Mouse (Mus musculus) mouse trophoblast stem cell (cell line): ENCODE data around the gene Trhr2.

Experiments used
- in situ Hi-C, 2 experiments: fragments of 300-500 bp; cut with MseI, MboI; formaldehyde crosslinking; loops; 2 replicates in 1 of 2; 3 replicates in 1 of 2; pipeline ENCODE4 v1.15.1; 2025

The Trhr2 gene

GRCm38 (mm10) chr8:122332753-122333506 lies 27.6 kb downstream of the Trhr2 start:
- in situ Hi-C loops, result loop anchor here in 1 of 2 experiments (5.0 kb wide), 1 partner anchor 61 kb away; no protein-coding TSS in a partner anchor

- in situ Hi-C loops, result loop anchor here in 1 of 2 experiments (5.0 kb wide), 1 partner anchor 59 kb away; no protein-coding TSS in a partner anchor
Measured at GRCm38 (mm10) chr8:122331134-122331523, 29.4 kb downstream of the Trhr2 start.

DNA sequence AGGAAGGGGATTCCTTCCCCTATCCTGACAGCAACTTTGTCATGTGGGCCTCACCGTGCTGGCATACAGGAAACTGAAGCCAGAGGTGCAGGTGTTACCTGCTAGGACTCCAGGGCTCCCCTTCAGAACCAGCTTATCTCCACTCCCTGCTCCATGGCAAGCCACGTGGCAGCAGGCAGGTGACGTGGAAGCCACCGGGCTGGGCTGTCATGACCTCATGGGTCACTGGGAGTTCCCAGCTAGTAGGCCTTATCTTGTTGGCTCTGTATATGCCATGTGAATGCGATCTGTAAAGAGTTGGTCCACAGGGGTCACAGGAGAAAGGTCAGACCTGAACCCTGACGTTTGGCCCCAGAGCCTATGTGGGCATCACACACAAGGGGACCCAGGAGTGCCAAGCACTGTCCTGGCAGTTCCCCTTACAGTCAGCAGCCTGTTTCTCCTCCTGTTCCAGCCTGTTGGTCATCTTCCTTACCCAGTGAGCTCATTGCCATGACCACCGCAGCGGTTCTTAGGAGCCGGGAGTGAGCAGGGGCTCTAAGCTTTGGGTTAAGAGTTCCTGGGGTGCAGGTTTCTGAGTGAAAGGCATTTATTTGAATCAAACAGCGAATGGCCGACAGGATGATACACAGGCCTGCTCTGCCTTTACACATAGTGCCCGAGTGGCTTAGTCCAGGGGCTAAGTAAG lies 30.0 kb downstream of the Trhr2 start:
- in situ Hi-C loops, result loop anchor here in 1 of 2 experiments (5.0 kb wide), 1 partner anchor 58 kb away; no protein-coding TSS in a partner anchor

GRCm38 (mm10) chr8:122329553-122330239 lies 30.9 kb downstream of the Trhr2 start:
- in situ Hi-C loops, result loop anchor here in 1 of 2 experiments (5.0 kb wide), 1 partner anchor 57 kb away; no protein-coding TSS in a partner anchor

- in situ Hi-C loops, result no loop called here
Measured at GRCm38 (mm10) chr8:122329072-122329471, 31.5 kb downstream of the Trhr2 start.

GRCm38 (mm10) chr8:122326114-122326542 lies 34.4 kb downstream of the Trhr2 start:
- in situ Hi-C loops, result no loop called here

- in situ Hi-C loops, result no loop called here
Measured at GRCm38 (mm10) chr8:122325196-122325595, 35.4 kb downstream of the Trhr2 start.

- in situ Hi-C loops, result loop anchor here in 1 of 2 experiments (5.0 kb wide), 1 partner anchor 42 kb away; the partner anchor contains the start of gene Zfpm1
Measured at GRCm38 (mm10) chr8:122323951-122324402, 36.6 kb downstream of the Trhr2 start.

GRCm38 (mm10) chr8:122322792-122323191 lies 37.8 kb downstream of the Trhr2 start:
- in situ Hi-C loops, result loop anchor here in 1 of 2 experiments (5.0 kb wide), 1 partner anchor 40 kb away; the partner anchor contains the start of gene Zfpm1

- in situ Hi-C loops, result loop anchor here in 1 of 2 experiments (5.0 kb wide), 1 partner anchor 40 kb away; the partner anchor contains the start of gene Zfpm1
Measured at GRCm38 (mm10) chr8:122322126-122322525, 38.4 kb downstream of the Trhr2 start.

DNA sequence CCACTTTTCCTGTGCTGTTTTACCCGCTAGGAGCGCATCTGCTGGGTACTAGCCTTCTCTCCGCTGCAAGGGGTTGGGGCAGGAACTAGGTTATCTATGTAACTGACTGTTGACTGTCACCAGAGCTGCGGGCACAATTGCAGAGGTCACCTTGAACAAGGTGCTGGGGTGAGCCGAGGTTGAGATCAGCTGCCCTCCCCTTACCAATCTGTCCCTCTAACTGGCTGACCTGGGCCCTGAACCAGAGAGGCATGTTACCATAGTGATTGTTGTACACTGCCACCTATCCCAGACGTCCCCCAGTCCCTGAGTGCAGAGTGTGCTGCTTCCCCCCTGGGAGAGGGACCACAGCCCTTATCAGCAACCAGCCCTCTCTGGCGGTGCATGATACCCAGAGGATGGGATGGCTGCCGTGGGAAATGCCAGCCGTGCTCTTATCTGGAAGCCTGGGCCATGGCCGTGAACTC lies 39.1 kb downstream of the Trhr2 start:
- in situ Hi-C loops, result loop anchor here in 1 of 2 experiments (5.0 kb wide), 1 partner anchor 39 kb away; the partner anchor contains the start of gene Zfpm1

GRCm38 (mm10) chr8:122320541-122320940 lies 40.0 kb downstream of the Trhr2 start:
- in situ Hi-C loops, result loop anchor here in 1 of 2 experiments (5.0 kb wide), 1 partner anchor 38 kb away; the partner anchor contains the start of gene Zfpm1

- in situ Hi-C loops, result loop anchor here in 1 of 2 experiments (5.0 kb wide), 1 partner anchor 37 kb away; the partner anchor contains the start of gene Zfpm1
Measured at GRCm38 (mm10) chr8:122319708-122320075, 40.9 kb downstream of the Trhr2 start.

DNA sequence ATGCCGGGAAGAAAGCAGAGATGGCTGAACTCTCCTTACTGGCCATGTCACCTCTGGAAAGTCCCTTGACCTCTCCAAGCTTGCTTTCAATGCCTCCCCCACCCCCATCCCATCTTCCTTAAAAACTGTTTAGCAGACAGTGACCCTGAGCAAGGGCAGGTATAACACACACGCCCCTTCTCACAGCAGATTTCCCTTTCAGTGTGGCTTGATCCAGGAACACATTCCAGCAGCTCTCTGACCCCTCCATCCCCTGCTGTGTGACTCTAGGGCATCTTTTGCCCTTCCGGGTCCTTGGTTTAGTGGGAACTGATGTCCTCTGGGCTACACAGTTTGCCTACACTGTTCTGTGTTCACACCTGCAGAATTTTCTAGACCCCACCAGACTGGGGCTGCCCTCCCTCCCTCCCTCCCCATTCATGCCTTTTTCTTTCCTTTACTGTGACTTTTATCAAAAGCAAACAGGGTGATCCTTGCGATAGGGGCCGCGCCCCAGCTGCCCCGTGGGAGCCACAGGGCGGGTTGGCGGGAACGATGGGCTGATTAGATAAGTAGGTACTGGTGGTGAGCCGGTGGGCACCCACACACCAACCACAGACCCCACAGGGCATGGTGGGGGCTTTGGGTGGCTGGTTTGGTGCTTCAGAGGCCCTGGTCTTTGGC lies 41.4 kb downstream of the Trhr2 start:
- in situ Hi-C loops, result no loop called here

GRCm38 (mm10) chr8:122317918-122318475 lies 42.5 kb downstream of the Trhr2 start:
- in situ Hi-C loops, result no loop called here

GRCm38 (mm10) chr8:122316402-122316801 lies 44.1 kb downstream of the Trhr2 start:
- in situ Hi-C loops, result no loop called here

DNA sequence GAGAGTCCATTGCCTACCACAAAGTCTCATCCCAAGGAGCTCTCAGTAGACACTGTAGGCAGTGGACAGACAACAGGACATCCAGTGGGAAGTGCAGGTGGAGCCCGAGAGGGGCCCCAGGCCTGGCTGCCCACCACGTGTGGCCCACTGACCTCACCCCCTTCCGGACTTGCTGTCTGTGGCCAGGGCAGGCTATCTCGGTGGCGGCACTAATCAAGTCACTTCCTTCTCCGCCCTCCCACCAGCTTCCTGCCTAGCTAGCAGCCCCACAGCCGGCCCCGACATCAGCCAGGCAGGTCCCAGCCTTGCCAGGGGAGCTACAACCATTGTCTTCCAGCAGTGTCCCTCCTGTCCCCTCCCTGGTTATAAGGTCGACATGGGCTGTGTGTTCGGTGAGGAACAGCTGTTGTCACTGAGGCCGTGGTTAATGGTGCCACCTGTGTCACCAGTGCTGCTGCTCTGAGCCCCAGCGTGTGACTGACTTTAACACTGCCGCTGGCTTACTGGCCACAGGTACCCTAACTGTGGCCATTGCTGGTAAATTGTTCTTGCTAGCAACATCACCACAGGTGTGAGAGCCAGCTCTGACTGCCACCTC lies 45.5 kb downstream of the Trhr2 start:
- in situ Hi-C loops, result no loop called here

DNA sequence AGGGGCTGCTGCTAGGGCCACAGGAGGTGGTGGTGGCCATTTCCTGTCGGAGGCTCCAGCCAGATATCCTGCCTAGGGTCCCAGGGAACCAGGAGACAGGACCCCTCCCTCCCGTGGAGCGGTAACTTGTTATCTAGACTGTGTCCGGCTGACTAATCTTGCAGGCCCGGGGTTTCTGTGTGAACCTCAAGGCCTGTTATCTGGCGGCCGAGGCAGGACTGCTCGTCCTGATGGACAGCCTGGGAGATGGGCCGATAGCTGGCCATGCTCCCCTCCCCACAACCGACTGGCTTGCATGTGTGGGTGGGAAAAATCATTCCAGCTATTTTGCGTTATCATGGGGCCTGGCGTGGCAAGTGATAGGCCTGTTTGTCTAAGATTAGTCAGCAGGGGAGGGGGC lies 47.2 kb downstream of the Trhr2 start:
- in situ Hi-C loops, result no loop called here

GRCm38 (mm10) chr8:122312553-122312952 lies 48.0 kb downstream of the Trhr2 start:
- in situ Hi-C loops, result no loop called here

DNA sequence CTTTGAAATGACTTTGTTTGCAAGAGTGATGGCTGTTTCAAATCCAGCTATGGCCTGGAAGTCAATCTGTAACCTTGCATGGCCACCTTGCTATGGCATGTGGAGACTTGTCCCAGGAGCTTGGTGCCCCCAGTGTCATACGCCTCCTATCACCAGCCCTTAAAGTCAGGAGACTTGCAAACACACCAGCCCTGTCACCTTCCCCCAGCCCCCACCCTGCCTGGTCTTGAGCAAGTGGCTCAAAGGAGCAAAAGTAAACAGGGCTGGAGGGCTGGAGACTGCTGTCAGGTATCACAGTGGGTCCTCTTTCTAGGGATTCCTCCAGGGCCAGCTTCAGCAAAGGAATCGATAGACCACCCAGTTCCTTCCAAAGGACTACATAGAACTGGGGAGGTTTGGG lies 49.4 kb downstream of the Trhr2 start:
- in situ Hi-C loops, result no loop called here
